Mouse (Mus musculus): ENCODE data around the gene Ppp3ca.

The Ppp3ca gene

DNA sequence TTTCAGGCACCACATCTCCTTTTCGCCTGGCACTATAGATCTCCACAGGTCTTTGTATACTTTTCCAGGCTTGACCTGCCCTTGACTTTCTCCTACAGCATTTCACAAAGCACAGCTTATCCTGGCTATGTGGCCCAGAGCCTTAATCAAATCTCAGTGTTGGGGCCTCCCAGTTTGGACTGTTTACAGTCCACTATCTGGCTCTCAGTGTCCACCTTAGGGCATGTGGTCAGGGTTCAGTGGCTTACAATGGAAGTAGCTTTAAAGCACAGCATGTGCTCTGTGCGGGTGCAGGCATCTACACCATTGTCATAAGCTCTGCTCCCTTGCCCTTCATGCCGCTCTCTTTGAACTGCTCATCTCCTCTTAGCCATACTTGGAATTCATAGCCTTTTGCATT, 146.4 kb downstream of the Ppp3ca start:
- DNase-seq, result no peak

DNA sequence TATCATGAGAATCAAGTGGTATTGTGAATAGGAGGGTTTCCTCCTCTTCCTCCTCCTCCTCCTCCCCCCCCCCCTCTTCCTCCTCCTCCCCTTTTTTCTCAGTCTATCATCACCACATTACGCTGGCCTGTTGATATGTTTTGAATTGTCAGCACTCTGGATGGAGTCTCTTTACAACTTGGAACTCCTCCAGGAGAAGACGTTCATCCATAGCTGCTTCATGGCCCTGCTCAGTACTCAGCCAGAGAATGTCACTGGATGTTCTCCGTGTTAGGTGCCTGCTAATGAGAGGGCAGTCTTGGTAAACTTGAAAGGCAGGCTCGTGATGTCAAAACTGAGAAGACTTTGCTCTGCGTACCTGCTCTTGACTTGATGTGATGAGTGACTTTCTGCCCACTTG, 149.1 kb downstream of the Ppp3ca start:
- no peak for DNase-seq

DNA sequence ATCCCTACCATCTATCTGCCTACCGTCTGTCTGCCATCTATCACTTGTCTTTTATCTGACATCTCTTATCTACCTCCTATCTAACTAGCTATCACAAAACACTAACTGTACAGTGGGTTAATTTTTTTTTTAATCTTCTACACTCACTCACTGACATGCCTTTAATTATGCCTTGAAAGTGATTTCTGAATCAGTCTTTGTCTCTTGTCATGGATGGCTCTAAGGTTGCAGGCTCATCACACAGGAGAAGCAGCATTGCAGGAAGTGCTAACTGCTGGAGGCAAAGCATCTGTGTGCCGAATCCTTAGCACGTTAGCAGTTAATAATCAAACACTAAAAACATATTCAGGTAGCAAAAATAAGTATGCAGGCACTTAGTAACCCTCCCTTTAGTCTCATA, 151.1 kb downstream of the Ppp3ca start:
- no peak for DNase-seq

DNA sequence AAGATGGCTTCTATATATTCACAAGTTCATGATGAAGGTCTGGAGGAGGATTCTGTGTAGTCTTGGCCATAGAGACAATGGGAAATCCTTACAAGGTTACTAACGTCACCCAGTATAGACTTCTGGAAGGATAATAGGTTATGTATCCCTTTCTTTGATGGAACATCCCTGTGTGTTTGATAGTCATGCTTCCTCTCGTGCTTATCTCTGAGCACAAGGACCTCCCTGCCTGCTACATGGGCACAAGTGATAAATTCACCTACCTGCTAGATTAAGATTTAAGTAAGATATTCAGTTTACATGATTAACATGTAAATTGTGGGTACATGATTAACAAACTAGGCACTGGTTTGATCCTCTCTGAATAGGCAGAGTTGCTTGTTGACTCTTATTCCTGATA, 152.1 kb downstream of the Ppp3ca start:
- DNase-seq, result no peak

DNA sequence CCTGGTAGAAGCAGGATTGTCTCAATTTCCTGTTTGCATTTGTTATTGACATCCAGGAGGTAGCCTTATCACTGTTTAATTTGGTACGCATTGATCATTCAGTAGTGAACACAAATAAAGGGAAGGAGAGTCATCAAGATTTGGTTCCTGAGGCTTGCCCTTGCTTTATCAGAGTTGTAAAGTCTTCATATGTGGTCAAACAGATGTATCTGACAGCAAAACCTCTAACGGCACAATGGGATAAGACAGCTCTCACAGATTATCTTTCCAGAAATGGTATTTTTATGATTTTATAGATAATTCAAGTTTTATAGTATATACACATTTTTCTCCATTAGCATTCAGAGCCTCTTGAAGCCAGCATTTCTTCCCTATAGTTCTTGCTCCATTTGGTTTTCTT, 152.5 kb downstream of the Ppp3ca start:
- no peak for DNase-seq

DNA sequence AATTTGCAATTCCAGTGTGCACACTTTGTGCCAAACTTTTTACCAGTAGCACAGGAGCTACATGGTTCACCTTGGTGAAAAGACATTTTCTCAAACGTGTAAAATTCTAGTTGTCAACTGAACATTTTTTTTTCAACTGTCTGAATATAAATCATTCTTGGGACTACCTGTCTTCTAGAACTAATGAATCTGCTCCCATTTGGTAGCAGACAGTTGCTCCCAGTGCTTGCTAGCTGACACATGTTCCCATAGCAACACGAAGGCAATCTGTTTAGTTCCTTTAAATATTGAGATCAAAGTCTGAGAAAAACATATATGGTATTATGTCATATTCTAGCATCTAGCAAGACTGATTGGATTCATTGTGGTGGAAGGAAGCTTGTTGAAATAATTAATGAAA, 158.5 kb downstream of the Ppp3ca start:
- no peak for DNase-seq

DNA sequence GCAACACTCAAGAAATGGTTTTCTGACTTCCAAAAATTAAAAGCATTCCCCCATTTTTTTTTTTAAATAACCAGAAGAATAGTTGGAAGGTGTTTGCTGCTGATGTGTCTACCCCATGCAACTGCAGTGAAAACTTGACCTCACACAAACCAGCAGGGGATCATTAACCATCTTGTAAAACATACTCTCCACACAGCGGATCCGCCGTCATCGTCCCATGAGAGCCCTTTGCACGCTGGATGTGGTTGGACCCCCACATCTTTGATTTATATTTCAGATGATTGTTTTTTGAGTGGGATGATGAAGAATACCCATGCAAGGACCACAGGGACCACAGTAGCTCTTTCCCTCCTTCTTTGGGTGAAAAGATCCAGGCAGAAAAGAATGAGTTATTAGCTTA, 159.2 kb downstream of the Ppp3ca start:
- DNase-seq, result no peak

DNA sequence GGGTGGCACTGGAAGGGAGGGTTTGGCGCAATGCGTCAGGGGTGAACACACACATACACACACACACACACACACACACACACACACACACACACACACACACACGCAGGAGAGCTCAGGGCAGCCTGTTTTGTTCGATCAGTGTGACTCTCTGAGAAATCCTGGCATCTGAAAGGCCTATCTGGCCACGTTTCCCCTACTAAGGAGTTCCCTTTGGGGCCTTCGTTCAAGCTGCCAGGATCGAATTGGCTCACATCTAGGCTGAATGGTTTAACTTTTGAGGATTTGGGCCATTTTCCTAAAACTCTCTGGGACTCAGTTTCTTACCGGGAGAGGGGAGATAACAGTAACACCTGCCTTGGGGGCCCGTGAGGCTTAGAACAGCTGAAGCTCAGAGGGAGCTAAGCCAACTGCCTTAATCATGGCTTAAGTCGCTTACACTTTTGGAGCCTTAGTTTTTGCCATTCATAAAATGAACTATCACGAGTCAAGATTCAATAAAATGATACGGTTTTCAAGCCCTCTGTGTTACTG, 160.8 kb downstream of the Ppp3ca start:
- no peak for DNase-seq

DNA sequence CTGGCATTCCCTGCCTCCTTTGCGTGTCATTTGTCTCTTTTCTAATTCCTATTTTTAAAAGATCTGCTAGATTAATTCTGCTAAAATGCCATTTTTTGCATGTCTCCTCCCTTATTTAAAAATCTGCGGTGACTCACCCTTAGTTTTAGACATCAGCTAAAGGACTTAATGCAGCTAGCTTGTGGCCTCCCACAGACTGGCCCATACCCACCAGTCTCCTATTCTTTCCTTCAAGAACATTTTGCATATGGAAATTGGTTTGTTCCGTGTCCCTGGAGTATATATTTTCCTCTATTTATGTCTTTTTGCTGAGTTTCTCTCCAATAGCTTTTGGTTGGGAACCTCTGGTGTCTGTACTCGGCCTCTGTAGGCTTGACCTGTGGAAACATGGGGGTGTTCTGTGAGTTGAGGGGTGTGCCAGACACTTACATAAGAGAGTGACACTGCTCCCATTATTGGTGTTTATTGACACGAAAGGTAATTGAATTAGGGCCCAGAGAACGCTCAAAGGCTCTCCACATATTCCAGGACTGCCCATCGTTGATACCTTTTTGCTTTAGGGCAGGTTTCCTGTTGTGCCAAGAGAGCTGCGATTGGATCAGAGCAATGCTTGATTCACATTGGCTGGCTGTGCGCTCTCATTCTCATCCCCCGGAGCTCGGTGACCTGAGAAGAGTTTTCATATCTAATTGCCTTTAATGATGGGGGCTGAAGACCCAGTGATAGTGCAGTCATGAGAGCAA, 163.2 kb downstream of the Ppp3ca start:
- DNase-seq, result no peak

DNA sequence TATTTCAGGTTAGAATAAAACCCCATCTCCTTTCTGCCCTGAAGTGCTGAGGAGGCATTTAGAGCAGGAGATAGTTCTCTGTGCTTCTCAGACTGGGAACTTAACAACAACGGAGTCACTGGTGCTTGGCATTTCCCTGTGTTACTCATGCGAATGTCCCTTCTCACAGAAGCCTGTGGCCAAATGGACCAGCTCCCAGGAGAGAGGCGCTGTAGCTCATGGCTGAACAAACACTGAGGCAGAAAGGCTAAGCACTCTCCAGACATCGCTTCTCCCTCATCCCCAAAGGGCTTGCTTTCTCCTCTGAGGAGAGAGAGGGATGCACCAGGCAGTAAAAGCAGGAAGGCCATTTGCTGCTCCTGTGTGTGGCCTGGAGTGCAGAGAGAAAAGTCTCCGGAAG, 164.0 kb downstream of the Ppp3ca start:
- DNase-seq, result no peak

DNA sequence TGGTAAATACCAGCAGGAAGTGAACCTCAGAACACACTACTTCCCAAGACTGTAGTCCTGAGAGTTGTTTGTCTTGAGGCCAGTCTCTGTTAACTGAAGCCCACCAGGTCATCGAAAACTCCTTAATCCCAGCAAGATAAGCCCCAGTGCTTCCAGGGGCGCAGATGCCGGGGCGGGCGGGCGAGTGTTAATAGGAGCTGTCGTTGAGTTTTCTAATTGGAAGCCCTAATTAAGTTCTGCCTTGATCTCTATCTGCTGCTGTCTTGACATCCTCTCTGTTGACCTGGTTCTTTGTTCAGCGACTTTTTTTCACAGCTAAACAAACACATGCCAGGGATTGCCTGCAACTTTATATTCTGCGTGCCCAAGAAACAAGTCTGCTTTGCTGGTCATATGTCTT, 165.9 kb downstream of the Ppp3ca start:
- no peak for DNase-seq

DNA sequence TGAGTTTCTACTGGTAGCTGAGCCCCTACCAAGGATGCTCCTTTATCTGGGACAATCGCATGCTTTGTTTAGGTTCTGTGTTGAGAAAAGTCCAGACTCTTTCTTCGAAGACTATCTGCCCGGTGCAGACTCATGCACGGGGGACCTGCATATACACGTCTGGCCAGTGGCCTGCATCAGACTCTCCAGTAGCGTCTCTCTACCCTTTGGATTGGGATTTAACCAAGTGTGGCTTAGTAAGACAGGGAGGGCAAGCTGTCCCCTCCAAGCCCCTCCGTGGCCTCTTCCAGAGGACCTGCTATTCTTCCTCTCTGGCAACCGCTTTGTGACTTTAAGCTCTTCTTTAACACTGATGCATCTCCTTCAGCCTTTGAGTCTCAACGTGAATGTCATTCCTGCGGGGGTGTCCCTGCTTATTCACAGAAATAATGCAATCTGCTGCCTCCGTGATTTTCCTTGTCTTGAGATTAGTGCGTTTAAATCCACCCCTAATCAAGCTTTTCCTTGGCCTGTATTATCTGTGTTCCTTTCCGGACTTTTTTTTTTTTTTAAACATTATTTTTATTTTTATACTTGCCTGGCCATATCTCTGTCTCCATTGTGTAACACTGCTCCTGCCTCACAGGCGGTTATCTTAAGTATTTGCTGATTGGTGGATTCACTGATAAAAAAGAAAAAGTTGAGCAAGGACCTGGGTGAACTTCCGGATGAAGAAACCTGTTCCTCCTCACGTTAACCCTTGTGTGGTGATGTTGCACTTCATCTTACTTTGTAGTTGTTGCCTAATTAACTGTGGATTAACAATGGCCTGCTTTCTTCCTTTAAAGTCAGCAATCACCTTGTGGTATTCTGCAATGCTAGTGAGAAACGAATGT, 166.6 kb downstream of the Ppp3ca start:
- DNase-seq, result no peak

DNA sequence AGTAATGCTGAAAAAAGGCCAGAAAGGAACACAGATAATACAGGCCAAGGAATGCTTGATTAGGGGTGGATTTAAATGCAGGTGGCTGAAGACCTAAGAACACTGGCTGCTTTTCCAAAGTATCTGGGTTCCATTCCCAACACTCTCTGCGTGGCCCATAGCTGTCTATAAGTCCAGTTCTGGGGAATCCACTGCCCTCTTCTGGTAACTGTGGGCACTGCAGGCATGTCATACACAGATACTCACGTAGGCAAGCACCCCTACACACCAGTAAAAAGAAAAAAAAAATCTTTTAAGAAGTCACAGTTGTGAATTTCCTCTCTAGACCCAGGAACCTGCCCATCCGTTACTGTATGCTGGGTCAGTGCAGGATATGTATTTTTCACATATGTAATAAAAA, 167.7 kb downstream of the Ppp3ca start:
- DNase-seq, result peak; percentile 9 to 46

DNA sequence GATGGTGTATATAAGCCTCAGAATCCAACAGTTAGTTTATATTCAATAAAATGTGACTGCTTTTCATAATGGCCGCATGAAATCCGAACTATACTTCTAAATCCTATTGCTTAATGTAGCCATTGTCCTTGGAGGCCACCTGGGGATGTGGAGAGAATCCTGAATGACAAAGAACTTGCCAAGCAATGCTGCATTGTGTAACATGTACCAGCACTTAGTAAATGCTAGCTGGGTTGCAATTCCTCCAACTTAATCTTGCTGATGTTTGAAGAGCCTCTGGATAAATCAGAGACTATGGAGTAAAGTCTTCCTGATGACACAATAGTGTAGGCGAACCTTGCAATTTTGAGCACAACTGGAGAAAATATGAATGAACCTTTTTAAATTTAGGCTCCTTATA, 171.4 kb downstream of the Ppp3ca start:
- no peak for DNase-seq

DNA sequence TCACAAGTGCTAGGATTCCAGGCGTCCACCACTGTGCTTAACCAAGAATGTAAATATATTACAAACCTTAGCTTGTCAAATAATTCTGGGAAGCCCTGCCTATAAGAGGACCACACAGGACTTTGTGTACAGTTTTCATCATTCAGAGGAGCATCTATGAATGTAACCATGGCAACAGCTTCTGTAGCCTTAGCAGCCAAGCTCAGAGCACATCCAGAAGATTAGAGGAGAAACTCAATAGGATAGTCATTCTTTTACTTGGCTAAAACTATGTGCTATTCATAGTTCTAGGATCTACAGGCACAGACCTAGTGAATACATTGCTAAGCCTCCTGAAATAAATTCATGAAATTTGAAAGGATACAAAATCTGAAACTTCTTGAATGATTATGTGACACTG, 172.5 kb downstream of the Ppp3ca start:
- no peak for DNase-seq

DNA sequence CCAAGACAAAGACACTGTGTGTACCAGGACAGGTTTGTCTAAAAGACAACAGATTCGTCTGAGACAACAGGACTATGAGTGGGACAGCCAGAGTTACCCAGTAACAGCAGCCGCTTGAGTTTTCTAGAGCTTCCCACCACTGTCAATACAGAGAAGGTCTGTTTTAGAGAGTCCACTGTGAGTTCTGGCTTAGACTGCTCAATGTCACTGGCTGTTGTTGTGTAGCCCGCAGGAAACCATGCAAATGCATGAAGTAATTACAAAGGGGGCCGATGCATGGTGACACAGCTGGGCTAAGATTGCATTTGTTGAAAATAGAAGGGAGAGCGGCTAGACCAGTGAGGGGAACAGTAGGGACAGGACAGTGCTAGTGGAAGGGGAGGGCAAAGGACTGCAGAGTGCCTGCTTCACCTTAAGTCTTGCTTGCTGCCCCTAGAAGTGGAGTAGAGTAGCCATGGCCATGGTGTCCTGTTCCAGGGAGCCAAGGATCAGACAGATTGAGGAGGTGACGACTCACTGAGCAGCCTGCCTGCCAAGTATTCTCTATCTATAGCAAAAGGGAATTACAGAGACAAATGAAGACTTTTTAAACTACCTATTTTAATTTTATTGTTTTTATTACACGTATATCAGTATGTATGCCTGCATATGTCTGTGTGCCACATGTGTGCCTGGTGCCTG, 174.0 kb downstream of the Ppp3ca start:
- no peak for DNase-seq

DNA sequence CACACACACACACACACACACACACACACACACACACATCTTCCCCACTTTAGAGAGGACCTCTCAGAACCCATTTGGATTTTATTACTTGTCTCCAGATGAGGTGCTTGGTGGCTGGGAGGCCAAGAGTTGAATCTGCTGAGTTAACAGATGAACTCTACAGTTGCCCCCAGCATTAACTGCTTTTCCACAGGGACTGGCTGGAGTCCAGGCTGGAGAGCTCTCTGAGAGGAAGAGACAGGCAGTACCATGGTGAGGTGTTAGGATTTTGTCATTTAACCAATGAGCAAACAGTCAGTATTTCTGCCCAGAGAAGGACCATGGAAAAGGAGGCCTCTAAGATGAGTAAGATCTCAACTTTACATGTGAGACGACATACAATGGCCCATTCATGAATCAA, 179.1 kb downstream of the Ppp3ca start:
- DNase-seq, result no peak

DNA sequence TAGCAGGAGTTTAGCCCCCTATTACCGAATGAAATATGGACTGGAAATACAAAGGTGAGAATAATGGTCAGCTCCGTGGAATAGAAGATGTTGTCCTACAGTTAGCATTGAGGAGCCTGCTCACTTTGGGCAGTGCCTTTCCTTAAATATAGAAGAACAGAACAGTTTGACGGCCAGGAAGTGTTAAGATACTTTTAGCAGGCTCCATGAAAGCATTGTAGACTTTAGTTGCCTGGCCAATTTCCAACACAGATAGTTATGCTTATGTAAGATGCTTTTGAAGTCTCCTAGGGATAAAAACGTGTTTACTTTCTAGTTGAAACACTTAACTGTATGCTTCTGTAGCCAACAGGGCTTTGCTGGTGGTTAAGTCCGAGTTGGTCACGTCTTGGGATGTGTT, 183.0 kb downstream of the Ppp3ca start:
- DNase-seq, result no peak

DNA sequence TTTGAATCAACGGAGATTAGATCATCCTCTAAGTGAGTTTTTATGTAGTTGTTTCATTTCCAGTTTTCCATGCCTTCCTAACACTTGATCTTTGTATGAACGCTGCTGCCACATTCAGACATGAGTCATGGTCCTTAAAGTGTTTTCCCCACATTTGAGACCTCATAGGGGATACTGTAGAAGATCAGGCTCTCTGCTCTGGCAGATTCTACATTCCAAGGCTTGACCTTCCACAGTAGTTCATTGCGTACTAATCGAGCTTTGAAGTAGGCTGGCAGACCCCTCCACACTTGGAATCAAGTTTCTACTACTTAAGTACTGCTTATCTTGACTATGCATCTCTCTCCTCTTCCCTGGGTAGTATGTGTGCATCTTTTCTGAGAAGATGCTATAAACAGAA, 183.7 kb downstream of the Ppp3ca start:
- DNase-seq, result no peak

DNA sequence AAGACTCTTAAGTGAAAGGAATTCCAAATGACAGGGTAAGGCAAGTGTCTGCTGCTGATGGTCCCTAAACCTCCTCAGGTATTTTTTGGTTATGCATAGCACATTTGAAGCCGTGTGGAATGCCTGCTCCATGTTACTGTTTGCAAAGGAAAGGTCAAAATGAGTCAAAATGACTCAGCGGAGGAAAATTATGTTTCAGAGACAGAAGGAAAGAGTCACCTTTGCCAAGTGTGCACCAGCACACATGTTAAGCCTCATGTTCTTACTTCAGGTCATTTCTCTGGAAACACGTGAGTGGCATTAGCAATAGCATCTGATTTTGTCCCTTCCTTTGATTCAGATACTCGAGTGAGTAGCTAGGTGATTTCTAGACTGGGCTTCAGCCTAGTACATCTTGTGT, 186.1 kb downstream of the Ppp3ca start:
- DNase-seq, result no peak

DNA sequence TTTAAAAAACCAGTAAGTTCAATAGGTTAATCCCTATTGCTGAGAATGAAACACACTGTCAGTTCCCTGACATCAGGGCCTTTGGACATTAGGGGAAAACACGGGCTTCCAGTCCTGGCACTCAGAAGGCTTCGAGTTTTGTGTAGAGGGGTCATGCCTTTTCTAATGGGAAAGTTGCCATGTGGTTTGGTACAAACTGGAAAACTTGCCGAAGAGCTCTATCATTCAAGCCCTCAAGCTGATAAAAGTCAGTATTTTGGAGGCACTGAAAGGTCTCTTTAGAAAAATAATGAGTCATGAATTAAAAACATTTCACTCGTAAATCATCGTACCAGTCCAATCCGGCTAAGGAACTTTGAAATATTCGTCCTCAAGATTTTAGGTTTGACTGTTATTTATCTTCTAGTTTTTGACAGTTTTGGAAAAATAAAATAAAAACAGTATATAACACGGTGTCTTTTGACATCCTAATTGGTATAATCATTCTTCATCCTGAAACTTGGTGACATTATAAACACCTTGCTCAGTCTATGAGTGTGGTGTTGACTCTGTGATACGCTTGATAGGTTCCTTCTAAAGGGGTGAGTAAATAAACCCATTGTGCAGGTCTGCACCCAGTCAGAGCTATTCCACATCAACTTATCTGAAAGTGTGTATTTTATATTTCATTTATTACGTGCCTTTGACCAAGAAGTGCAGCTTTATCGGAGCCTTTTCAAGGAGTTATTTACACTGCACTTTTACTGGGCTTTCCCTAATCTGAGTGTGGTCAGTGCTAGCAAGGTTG, 192.3 kb downstream of the Ppp3ca start:
- no peak for DNase-seq

DNA sequence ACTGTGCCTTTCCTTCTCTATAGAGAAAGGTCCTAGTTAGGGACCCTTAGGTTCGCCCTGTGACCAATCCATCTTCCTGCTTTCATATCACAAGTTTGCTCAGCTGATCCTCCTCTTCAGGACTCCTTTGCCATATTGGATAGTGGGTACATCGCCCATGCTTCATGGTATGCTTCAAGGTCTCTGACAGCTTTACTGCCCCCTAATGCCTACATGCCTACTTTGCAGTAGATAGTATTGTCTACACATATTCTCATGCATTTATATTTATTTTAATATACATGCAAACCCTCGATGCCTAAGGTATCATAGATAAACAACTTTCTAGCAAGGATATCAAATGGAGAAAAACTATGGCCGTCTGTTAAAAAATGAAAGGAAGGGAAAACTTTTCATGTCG, 193.2 kb downstream of the Ppp3ca start:
- DNase-seq, result no peak

DNA sequence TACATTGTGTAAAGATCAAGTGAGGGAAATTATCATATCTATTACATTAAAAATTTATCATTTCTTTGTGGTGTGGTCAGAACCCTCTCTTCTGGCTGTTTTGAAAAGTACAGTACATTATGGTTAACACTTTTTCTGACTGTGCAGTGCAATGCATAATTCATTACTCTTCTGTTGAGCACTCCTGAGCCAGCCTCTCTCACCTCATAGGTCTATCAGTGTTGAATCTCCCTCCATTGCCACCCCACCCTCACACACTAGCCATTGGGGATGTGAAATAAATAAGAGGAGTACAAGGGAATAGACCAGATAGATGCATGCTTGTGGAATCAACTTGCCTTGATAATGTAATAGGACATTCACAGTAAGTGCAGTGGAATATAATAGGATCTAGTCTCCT, 194.4 kb downstream of the Ppp3ca start:
- DNase-seq, result no peak
